Mouse (Mus musculus) testis, adult 2 months (tissue): ENCODE data around the gene Gm49405. TPM values are rescaled to one million over a fixed set of nuclear protein-coding genes. Genes with fewer than 3 reads are reported as not detected.
A peak's percentile ranks its signal among the peaks of the same experiment; 100 is the strongest.
"Not testable (repeated sequence)": the region's sequence is repeated elsewhere in the genome, so short reads cannot be mapped to it uniquely, and the experiment has no call there.

Source experiments
- H3K27ac ChIP-seq: fragments of 200-500 bp; 2 replicates; pipeline ENCODE4 v1.5.1; 2012; ENCODE audit warnings: low read depth, low read length; ENCODE audit not compliant: control insufficient read depth, insufficient read depth
- H3K27me3 ChIP-seq: fragments of 200-500 bp; 2 replicates; pipeline ENCODE4 v1.6.1; 2012; ENCODE audit warnings: mild to moderate bottlenecking, low read length, moderate library complexity; ENCODE audit not compliant: control insufficient read depth, insufficient read depth
- H3K36me3 ChIP-seq: fragments of 200-500 bp; 2 replicates; pipeline ENCODE4 v1.6.1; 2012; ENCODE audit warnings: mild to moderate bottlenecking, low read length; ENCODE audit not compliant: control insufficient read depth, insufficient read depth
- H3K4me1 ChIP-seq: fragments of 200-500 bp; 2 replicates; pipeline ENCODE4 v1.6.1; 2012; ENCODE audit warnings: low read length; ENCODE audit not compliant: control insufficient read depth, insufficient read depth
- H3K4me3 ChIP-seq: fragments of 200-500 bp; 2 replicates; pipeline ENCODE4 v1.5.1; 2012; ENCODE audit warnings: low read depth, mild to moderate bottlenecking, low read length, moderate library complexity, mixed read lengths; ENCODE audit not compliant: control insufficient read depth
- CTCF ChIP-seq: fragments of 200-500 bp; IDR thresholded peaks from 2 replicates; pipeline ENCODE4 v1.5.1; 2012; ENCODE audit warnings: low read depth, mild to moderate bottlenecking, inconsistent platforms, low read length, moderate library complexity; ENCODE audit not compliant: control insufficient read depth, insufficient read depth, insufficient replicate concordance
- POLR2A ChIP-seq: fragments of 200-500 bp; IDR thresholded peaks from 2 replicates; pipeline ENCODE4 v1.6.1; 2012; ENCODE audit warnings: low read depth, mild to moderate bottlenecking, inconsistent platforms, low read length, moderate library complexity; ENCODE audit not compliant: control insufficient read depth
- polyA plus RNA-seq: library from polyadenylated mRNA; depleted of rRNA; stranded (reverse); fragments of >200 nt; gene quantifications from 2 replicates; pipeline ENCODE4 v1.2.3, GENCODE M21; 2012

The Gm49405 gene
- polyA plus RNA-seq, 1 experiment, result 0.48 TPM

DNA sequence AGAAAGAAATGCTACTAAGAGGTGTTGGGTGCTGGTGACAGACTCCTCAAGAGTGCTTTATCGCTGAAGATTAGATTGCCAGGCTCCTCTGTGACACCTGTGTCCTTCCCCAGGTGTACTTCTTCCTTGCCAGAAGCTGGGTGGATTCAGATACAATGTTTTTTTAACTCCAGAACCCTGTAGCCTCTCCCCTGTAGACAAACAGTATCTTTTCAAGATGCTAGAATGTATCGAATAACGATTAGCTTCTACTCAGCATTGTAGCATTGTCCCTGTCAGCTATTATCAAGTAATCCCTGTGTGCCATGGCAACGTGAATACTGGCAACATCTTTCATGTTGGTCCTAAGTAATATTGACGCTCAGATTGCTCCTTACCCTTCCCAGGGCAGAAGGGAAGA, 33.3 kb downstream of the Gm49405 start:
- Histone ChIP-seq H3K27me3 (no peaks in the 10 kb centered on the region), H3K27ac (peak overlapping the region; percentile 32), H3K4me3 (no peak overlapping the region)

GRCm38 (mm10) chr19:4036327-4037045, 36.1 kb downstream of the Gm49405 start:
- no peak overlapping the region for H3K4me3 ChIP-seq
- H3K27me3 ChIP-seq, result no peaks in the 10 kb centered on the region
- H3K27ac ChIP-seq, result no peak overlapping the region
- H3K4me1 ChIP-seq, result peaks cover 7% of the 10 kb centered on the region; the same call in 1 of the 2 replicates
- no peak for TF ChIP-seq POLR2A
- TF ChIP-seq CTCF, result no peak
- no peaks in the 10 kb centered on the region for H3K36me3 ChIP-seq

More for the DNA sequence above, 33.3 kb downstream of the Gm49405 start:
- Histone ChIP-seq H3K36me3 (no peaks in the 10 kb centered on the region), H3K4me1 (peaks cover 7% of the 10 kb centered on the region; the same call in 1 of the 2 replicates)
- TF ChIP-seq CTCF, result no peak
- no peak for TF ChIP-seq POLR2A

- not testable (repeated sequence) for H3K36me3 ChIP-seq, H3K4me1 ChIP-seq, H3K27me3 ChIP-seq
- H3K27ac ChIP-seq, result peak overlapping the region; percentile 70
- H3K4me3 ChIP-seq, result peak overlapping the region; percentile 87
Measured at GRCm38 (mm10) chr19:4037154-4037787, 36.8 kb downstream of the Gm49405 start.

DNA sequence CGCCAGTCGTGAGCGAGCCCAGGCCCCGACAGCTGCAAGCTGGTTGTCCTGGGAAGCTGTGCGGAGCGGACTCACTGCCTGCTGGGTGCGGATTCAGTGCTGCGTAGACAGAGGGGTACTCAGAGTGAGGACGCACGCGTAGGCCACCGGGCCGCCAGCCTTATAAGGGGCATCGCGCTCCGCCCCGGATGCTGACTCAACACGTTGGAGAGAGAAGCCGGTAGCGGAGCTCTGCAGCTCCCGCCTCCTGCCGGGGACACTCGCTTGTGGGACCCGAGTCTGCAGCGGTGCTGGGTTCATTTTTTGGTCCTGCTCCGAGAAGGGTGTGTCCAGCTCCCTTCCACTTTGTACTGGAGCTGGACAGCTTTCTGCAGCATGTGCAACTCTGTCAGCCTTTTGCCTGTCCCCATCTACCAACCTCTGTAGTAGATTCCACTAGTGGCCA, 37.4 kb downstream of the Gm49405 start, which contains the start of gene Gstp1:
TSS of gene Gstp1 (minus strand) at position 198 of the 445 bp plus-strand sequence.
- peak within 1 kb of the TSS; percentile 87 for H3K4me3 ChIP-seq
- H3K27ac ChIP-seq, result peak within 1 kb of the TSS; percentile 70
- TF ChIP-seq POLR2A (peak; percentile 90), CTCF (no peak)
- peaks cover 5% of the 10 kb centered on the region; the same call in 1 of the 2 replicates for H3K4me1 ChIP-seq
- no peaks in the 10 kb centered on the region for H3K27me3 ChIP-seq
- H3K36me3 ChIP-seq, result no peaks in the 10 kb centered on the region

GRCm38 (mm10) chr19:4040941-4041340, 40.5 kb downstream of the Gm49405 start:
- not testable (repeated sequence) for H3K27me3 ChIP-seq, H3K4me3 ChIP-seq, H3K4me1 ChIP-seq, H3K27ac ChIP-seq, H3K36me3 ChIP-seq

DNA sequence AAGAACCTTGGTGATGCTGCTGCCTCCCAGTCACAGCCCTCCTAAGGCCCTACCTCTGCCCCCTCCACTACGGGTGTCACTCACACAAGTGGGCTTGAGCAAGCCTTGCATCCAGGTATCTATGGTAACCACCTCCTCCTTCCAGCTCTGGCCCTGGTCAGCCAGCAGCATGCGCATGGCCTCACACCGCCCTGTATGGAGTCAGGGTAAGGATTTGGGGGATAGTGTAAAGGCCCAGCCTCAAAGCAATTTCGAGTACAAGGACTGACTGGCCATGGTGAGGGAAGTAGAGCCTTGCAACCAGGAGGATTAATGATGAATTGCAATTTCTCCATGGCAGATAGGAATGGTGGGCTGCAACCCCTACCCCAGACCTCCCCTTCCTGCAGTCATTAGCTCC, 41.1 kb downstream of the Gm49405 start:
- not testable (repeated sequence) for H3K4me3 ChIP-seq, H3K4me1 ChIP-seq, H3K36me3 ChIP-seq, H3K27me3 ChIP-seq, H3K27ac ChIP-seq

DNA sequence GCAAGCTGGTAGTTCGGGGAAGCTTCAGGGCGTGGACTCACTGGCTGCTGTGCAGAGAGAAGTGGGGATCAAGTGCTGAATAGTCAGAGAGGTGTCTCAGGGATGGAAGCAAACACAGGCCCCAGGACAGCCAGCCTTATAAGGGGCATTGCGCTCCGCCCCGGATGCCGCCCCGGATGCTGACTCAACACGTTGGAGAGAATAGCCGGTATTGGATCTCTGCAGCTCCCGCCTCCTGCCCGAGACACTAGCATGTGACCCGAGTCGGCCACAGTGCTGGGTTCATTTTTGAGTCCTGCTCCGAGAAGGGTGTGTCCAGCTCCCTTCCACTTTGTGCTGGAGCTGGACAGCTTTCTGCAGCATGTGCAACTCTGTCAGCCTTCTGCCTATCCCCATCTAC, 41.7 kb downstream of the Gm49405 start:
- Histone ChIP-seq H3K27me3 (no peaks in the 10 kb centered on the region), H3K4me1 (peaks cover 13% of the 10 kb centered on the region), H3K36me3 (no peaks in the 10 kb centered on the region), H3K27ac (no peak overlapping the region), H3K4me3 (no peak overlapping the region)
- no peak for TF ChIP-seq POLR2A
- TF ChIP-seq CTCF, result no peak

- H3K4me3 ChIP-seq, H3K27me3 ChIP-seq, H3K27ac ChIP-seq, H3K36me3 ChIP-seq: not testable (repeated sequence)
- H3K4me1 ChIP-seq, result peaks cover 11% of the 10 kb centered on the region
Measured at GRCm38 (mm10) chr19:4044109-4044508, 43.7 kb downstream of the Gm49405 start.
